In the genomic region with DNA sequence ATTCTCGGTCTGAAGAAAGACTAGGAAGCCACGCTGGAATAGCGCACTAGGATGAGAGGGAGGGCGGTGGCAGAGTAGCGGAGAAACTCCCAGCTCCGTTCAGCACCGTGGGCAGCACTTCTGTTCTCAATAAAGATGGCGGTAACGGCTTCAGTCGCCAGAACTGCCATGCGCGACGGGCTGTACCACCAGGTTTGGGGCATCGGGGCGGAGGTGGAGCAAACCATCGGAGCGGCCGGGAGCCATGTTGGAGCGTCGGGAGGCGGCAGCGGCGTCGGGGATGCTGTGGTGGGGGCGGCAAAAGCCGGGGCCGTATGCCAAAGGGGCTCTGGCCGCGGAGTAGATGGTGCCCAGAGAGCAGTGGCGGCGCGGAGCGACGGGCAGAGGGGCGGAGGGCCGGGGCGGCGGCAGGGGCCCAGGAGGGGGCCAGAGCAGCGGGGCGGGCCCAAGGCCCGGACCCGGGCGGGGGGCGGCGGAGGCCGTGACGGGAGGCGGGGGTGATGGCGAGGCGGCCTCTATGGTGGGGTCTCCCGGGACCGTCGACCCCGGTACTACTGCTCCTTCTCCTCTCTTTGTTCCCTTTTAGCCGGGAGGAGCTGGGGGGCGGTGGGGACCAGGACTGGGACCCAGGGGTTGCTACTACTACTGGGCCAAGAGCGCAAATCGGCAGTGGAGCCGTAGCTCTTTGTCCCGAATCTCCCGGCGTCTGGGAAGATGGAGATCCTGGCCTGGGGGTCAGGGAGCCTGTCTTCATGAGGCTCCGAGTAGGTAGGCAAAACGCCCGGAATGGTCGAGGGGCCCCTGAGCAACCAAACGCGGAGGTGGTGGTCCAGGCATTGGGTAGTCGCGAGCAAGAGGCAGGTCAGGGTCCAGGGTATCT, we compare ENCODE assay signal across 8 mouse cellular contexts. TPM values are rescaled to one million over a fixed set of nuclear protein-coding genes. Genes with fewer than 3 reads are reported as not detected.
DNase-seq lines count a peak whose midpoint lies in the region; ATAC-seq and TF ChIP-seq lines count a peak whose summit lies in the region.

TSS of gene Celsr3 (plus strand) at position 501 of the 880 bp plus-strand sequence.

- H3K27me3 ChIP-seq in heart, embryonic 13.5 days (replicated peaks): peaks cover 91% of the 10 kb centered on the region
- H3K27me3 ChIP-seq in heart, adult 2 months (ENCODE audit: control insufficient read depth, insufficient read depth, low read length): peaks cover 17% of the 10 kb centered on the region
- peaks cover 89% of the 10 kb centered on the region for H3K27me3 ChIP-seq in embryonic facial prominence, embryonic 10.5 days (replicated peaks; ENCODE audit: low read depth, poor library complexity, severe bottlenecking)
- H3K27me3 ChIP-seq in hindbrain, embryonic 12.5 days: peaks cover 80% of the 10 kb centered on the region
- H3K27me3 ChIP-seq in midbrain, embryonic 16.5 days (ENCODE audit: control insufficient read depth, insufficient read depth, low read depth, low read length): no peaks in the 10 kb centered on the region; the same call in 1 of the 2 replicates

- no peaks in the 10 kb centered on the region for H3K36me3 ChIP-seq in heart, embryonic 13.5 days
- H3K36me3 ChIP-seq in heart, adult 2 months (ENCODE audit: control insufficient read depth, insufficient read depth, low read length): no peaks in the 10 kb centered on the region
- no peaks in the 10 kb centered on the region for H3K36me3 ChIP-seq in embryonic facial prominence, embryonic 10.5 days (replicated peaks)
- H3K36me3 ChIP-seq in hindbrain, embryonic 12.5 days: peaks cover 31% of the 10 kb centered on the region
- peaks cover 24% of the 10 kb centered on the region for H3K36me3 ChIP-seq in midbrain, embryonic 16.5 days (ENCODE audit: control insufficient read depth, insufficient read depth, low read length)

- TF ChIP-seq EP300 in heart, adult 2 months (IDR thresholded peaks at IDR 0.05; ENCODE audit: insufficient read depth, low read depth, low read length): no peak

- no peak within 1 kb of the TSS for H3K27ac ChIP-seq in heart, embryonic 13.5 days (replicated peaks)
- no peak within 1 kb of the TSS for H3K27ac ChIP-seq in heart, adult 2 months
- peak within 1 kb of the TSS; percentile 21; the same call in 1 of the 2 replicates for H3K27ac ChIP-seq in embryonic facial prominence, embryonic 10.5 days (replicated peaks)
- H3K27ac ChIP-seq in hindbrain, embryonic 12.5 days: peak within 1 kb of the TSS; percentile 89
- peak within 1 kb of the TSS; percentile 87 for H3K27ac ChIP-seq in midbrain, embryonic 16.5 days (ENCODE audit: low read length)

- no peak for DNase-seq in heart, adult 2 months
- peak; percentile 68 to 77 for DNase-seq in adrenal gland, postnatal 36 days
- peak; percentile 90 for DNase-seq in embryonic facial prominence, embryonic 10.5 days (ENCODE audit: low spot score)
- DNase-seq in left cerebral cortex, postnatal 25 days (ENCODE audit: low spot score in 2 of 2): peak; percentile 89 to 97
- DNase-seq in testis, postnatal 14 days (ENCODE audit: low spot score): peak; percentile 84

- TF ChIP-seq CTCF in heart, adult 2 months (IDR thresholded peaks at IDR 0.05): no peak

- WGBS in heart, embryonic 13.5 days: 2% methylated on average over 67 of the region's 70 CpGs
- WGBS in heart, adult 2 months: 3% methylated on average over 65 of the region's 70 CpGs
- WGBS in embryonic facial prominence, embryonic 10.5 days: 2% methylated on average over 68 of the region's 70 CpGs
- WGBS in hindbrain, embryonic 12.5 days: under 1% methylated on average over 59 of the region's 70 CpGs
- WGBS in midbrain, embryonic 16.5 days: 2% methylated on average over 52 of the region's 70 CpGs

- H3K4me1 ChIP-seq in heart, embryonic 13.5 days: peaks cover 14% of the 10 kb centered on the region
- H3K4me1 ChIP-seq in heart, adult 2 months (ENCODE audit: control insufficient read depth, insufficient read depth, low read length): no peaks in the 10 kb centered on the region
- H3K4me1 ChIP-seq in embryonic facial prominence, embryonic 10.5 days: peaks cover 39% of the 10 kb centered on the region
- H3K4me1 ChIP-seq in hindbrain, embryonic 12.5 days: peaks cover 40% of the 10 kb centered on the region
- H3K4me1 ChIP-seq in midbrain, embryonic 16.5 days (ENCODE audit: control insufficient read depth, insufficient read depth, low read length): peaks cover 31% of the 10 kb centered on the region

- H3K9me3 ChIP-seq in heart, embryonic 13.5 days: no peaks in the 10 kb centered on the region
- no peaks in the 10 kb centered on the region for H3K9me3 ChIP-seq in embryonic facial prominence, embryonic 10.5 days
- H3K9me3 ChIP-seq in hindbrain, embryonic 12.5 days (replicated peaks): no peaks in the 10 kb centered on the region
- H3K9me3 ChIP-seq in midbrain, embryonic 16.5 days (replicated peaks; ENCODE audit: control insufficient read depth, low read length, poor library complexity, severe bottlenecking): no peaks in the 10 kb centered on the region

- H3K79me2 ChIP-seq in heart, adult 2 months (replicated peaks; ENCODE audit: control insufficient read depth, insufficient read depth, low read length): no peaks in the 10 kb centered on the region

- no peak within 1 kb of the TSS for H3K9ac ChIP-seq in heart, embryonic 13.5 days
- no peak within 1 kb of the TSS for H3K9ac ChIP-seq in heart, adult 2 months (ENCODE audit: low read depth, low read length)
- peak within 1 kb of the TSS; percentile 91 for H3K9ac ChIP-seq in hindbrain, embryonic 12.5 days
- peak within 1 kb of the TSS; percentile 93 for H3K9ac ChIP-seq in midbrain, embryonic 16.5 days (ENCODE audit: low read depth, low read length)

- H3K4me2 ChIP-seq in heart, embryonic 13.5 days: peak within 1 kb of the TSS; percentile 77
- H3K4me2 ChIP-seq in hindbrain, embryonic 12.5 days (replicated peaks): peak within 1 kb of the TSS; percentile 89
- peak within 1 kb of the TSS; percentile 94 for H3K4me2 ChIP-seq in midbrain, embryonic 16.5 days (ENCODE audit: low read length)

- ATAC-seq in heart, embryonic 13.5 days (ENCODE audit: extremely low read depth, insufficient number of reproducible peaks, low FRiP score, low TSS enrichment): no peak
- ATAC-seq in hindbrain, embryonic 12.5 days (ENCODE audit: low FRiP score): peak; percentile 62
- peak; percentile 79 for ATAC-seq in midbrain, embryonic 16.5 days

- intact Hi-C loops in heart, adult 2 months (cut with DNase I): loop anchor here (2.0 kb wide), 1 partner anchor 17 kb away; the partner anchor contains the start of gene Nckipsd
- intact Hi-C loops in left cerebral cortex, postnatal 25 days (cut with DNase I): loop anchor here (2.0 kb wide), 1 partner anchor 27 kb away; the partner anchor contains the start of gene Slc26a6

- H3K4me3 ChIP-seq in heart, embryonic 13.5 days: peak within 1 kb of the TSS; percentile 51
- no peak within 1 kb of the TSS for H3K4me3 ChIP-seq in heart, adult 2 months
- H3K4me3 ChIP-seq in embryonic facial prominence, embryonic 10.5 days: peak within 1 kb of the TSS; percentile 64
- peak within 1 kb of the TSS; percentile 79 for H3K4me3 ChIP-seq in hindbrain, embryonic 12.5 days
- peak within 1 kb of the TSS; percentile 77 for H3K4me3 ChIP-seq in midbrain, embryonic 16.5 days (ENCODE audit: low read depth, low read length)

- no peak for TF ChIP-seq POLR2A in heart, adult 2 months (IDR thresholded peaks at IDR 0.05; ENCODE audit: insufficient read depth, low read depth, low read length)

RNA-seq across cellular contexts. Expression of gene Celsr3, which starts in this region (rescaled TPM):
- polyA plus RNA-seq in heart, embryonic 13.5 days (2015; fragmentation: Nextera tagmentation; extraction: Ambion mirVana): 0.09 and 0.10 TPM in 2 replicates
- total RNA-seq in heart, adult 2 months (2021): under 1 TPM; 0.02 to 0.03 TPM
- polyA plus RNA-seq in heart, adult 2 months (2012; rRNA removed): 0.06 and 0.41 TPM in 2 replicates
- total RNA-seq in adrenal gland, postnatal 36 days (2021): 1 to 10 TPM; 3.0 to 5.8 TPM
- 1.6 and 1.7 TPM in 2 replicates for polyA plus RNA-seq in embryonic facial prominence, embryonic 10.5 days (2016; fragmentation: Nextera tagmentation; extraction: Ambion mirVana)
- polyA plus RNA-seq in hindbrain, embryonic 12.5 days (2016; fragmentation: Nextera tagmentation; extraction: Ambion mirVana): 11.9 TPM in 2 replicates
- total RNA-seq in left cerebral cortex, postnatal 25 days (2021): 10 to 100 TPM; 46.8 to 61.9 TPM
- polyA plus RNA-seq in midbrain, embryonic 16.5 days (2015; fragmentation: Nextera tagmentation; extraction: Ambion mirVana): 12.7 and 16.4 TPM in 2 replicates

Comparison
In these comparisons a context has a peak if more than half of its experiments do, and no peak if none do; other contexts are left out.
1. RNA of gene Celsr3 (total RNA-seq): 46.8 to 61.9 TPM in left cerebral cortex, postnatal 25 days; 3.0 to 5.8 TPM in adrenal gland, postnatal 36 days and 0.02 to 0.03 TPM in heart, adult 2 months; every median in the first group is over 4 times any median in the second.
2. H3K27ac ChIP-seq: peak in embryonic facial prominence, embryonic 10.5 days (single experiment), hindbrain, embryonic 12.5 days (single experiment) and midbrain, embryonic 16.5 days (single experiment); none in heart, embryonic 13.5 days (single experiment) and heart, adult 2 months (single experiment).
3. H3K9ac ChIP-seq: peak in hindbrain, embryonic 12.5 days (single experiment) and midbrain, embryonic 16.5 days (single experiment); none in heart, embryonic 13.5 days (single experiment) and heart, adult 2 months (single experiment).
4. DNase-seq: peak in adrenal gland, postnatal 36 days (2 of 2), embryonic facial prominence, embryonic 10.5 days (single experiment), left cerebral cortex, postnatal 25 days (2 of 2) and testis, postnatal 14 days (single experiment); none in heart, adult 2 months (0 of 2).
5. Peak in every context shown above with its lines, with median percentiles within 50 percentile points of each other: H3K4me2 ChIP-seq.